Mouse (Mus musculus): ENCODE data around the gene Tmprss13.

The Tmprss13 gene

GRCm38 (mm10) chr9:45382834-45383233 is 63.9 kb downstream of the Tmprss13 start:
- DNase-seq (ENCODE audit: low spot score): no peak

GRCm38 (mm10) chr9:45383883-45384282 is 65.0 kb downstream of the Tmprss13 start:
- no peak for DNase-seq (ENCODE audit: low spot score)

- no peak for DNase-seq (ENCODE audit: low spot score)
Observed at GRCm38 (mm10) chr9:45386698-45387097, 67.8 kb downstream of the Tmprss13 start.

- DNase-seq (ENCODE audit: low spot score): peak; percentile 82
Observed at GRCm38 (mm10) chr9:45388385-45388994, 69.6 kb downstream of the Tmprss13 start.

- DNase-seq (ENCODE audit: low spot score): no peak
Observed at GRCm38 (mm10) chr9:45389596-45389995, 70.7 kb downstream of the Tmprss13 start.

- no peak for DNase-seq (ENCODE audit: low spot score)
Observed at GRCm38 (mm10) chr9:45391299-45391698, 72.4 kb downstream of the Tmprss13 start.

GRCm38 (mm10) chr9:45395218-45395617 is 76.3 kb downstream of the Tmprss13 start:
- DNase-seq (ENCODE audit: low spot score): no peak

GRCm38 (mm10) chr9:45395796-45396195 is 76.9 kb downstream of the Tmprss13 start:
- DNase-seq (ENCODE audit: low spot score): no peak

Data from T-cell, adult 2 months (primary cell).